Mouse (Mus musculus): ENCODE measurements around the gene Nipsnap3b.

DNA sequence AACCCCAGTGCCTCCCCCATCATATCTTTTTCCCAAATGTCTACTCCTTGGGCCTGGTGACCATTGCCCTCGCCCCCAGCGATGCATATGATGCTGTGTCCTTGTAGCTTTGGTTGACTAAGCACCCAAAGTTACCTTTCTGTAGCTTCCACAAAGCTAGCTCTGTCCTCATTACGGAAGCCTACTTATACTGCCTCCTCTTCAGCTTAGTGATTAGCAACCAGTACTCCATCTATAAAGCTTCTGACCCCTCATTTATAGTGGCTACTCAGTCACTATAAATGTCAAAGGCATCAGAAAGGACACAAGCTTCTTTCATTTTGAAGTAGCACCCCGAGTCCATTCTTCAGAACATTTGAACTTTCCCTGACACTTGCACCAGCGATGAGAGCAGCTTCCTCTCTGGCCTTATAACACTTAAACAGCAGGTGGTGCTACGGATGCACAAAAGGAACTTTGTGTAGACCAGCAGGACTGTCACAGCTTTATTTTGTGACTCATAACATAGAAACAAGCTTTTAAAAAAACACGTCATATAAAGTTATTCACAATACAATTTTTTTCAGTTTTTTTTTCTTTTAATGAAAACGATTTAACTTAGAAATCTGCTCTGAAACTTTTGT, 18.8 kb downstream of the Nipsnap3b start:
- no peak for TF ChIP-seq GATA1 (IDR thresholded peaks at IDR 0.05; ENCODE audit: borderline replicate concordance, low read length)
- no peak for TF ChIP-seq FLI1 (IDR thresholded peaks at IDR 0.05; ENCODE audit: low read length)

Data from megakaryocyte, embryonic 14.5 days (primary cell).